Mouse (Mus musculus): ENCODE results near the gene Samd4b.

DNA sequence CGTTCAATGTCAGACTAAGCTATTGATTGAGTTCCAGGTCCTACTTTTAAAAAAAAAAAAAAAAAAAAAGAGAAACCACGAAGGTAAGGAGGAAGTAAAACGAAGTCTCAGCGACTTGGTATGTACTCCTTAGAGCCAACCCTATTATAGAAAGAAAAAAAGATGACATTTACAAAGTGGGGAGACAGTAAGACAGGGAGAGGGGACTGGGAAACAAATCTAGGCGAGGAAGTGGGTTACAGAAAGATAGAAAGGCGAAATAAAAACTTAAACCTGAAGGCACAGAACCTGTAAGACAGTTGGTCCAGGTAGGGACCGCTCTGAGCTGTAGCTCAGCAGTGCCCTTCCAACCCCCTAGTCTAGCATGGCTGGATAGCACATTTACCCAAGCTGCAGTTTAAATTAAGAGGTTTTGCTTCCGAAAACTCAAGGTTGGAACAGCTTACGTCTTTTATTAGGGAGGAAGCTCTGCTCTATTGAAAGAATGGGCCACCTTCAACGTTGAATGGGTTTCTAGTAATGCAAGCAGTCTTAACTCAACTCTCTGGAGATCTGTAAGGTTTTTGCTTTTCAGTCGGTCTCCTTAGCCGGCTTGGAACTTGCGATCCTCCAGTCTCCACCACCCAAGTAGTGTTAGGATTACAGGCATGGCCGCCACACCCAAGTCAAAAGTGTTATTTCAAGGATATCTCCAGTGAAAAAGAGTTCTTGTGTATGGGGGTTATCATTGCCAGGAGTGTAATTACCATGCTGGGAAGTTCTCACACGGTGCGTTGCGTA is 217.5 kb downstream of the Samd4b start, which contains the start of gene Zfp36:
- no peak for TF ChIP-seq POLR2A (IDR thresholded peaks at IDR 0.05; ENCODE audit: borderline replicate concordance, insufficient read depth, low read length)
- TF ChIP-seq CTCF (IDR thresholded peaks at IDR 0.05; ENCODE audit: borderline replicate concordance, insufficient read depth, low read depth, low read length), result no peak
